Mouse (Mus musculus) adrenal gland, postnatal 4 days (tissue): ENCODE results near the gene Cited4. TPM values are rescaled to one million over a fixed set of nuclear protein-coding genes. Genes with fewer than 3 reads are reported as not detected.

ENCODE experiments used
- DNase-seq, 2 experiments: peaks; one replicate each; pipeline ENCODE4 v3.0.0; 2021 to 2022; ENCODE audit warnings: low spot score in 2 of 2, mixed read lengths in 2 of 2
- total RNA-seq, 2 experiments: library from RNA; stranded (reverse); gene quantifications; 2 replicates each; pipeline ENCODE4 v1.2.3; 2021

Cited4 gene
- total RNA-seq, 2 experiments from 2014 or later: 8.2 to 10.4 TPM

GRCm38 (mm10) chr4:120675640-120676039, 9.3 kb downstream of the Cited4 start:
- no peak for DNase-seq

GRCm38 (mm10) chr4:120680953-120681352, 14.6 kb downstream of the Cited4 start:
- DNase-seq: no peak

GRCm38 (mm10) chr4:120682168-120682567, 15.8 kb downstream of the Cited4 start:
- no peak for DNase-seq

- DNase-seq: no peak
Observed at GRCm38 (mm10) chr4:120683278-120683997, 17.1 kb downstream of the Cited4 start.

GRCm38 (mm10) chr4:120687282-120687681, 20.9 kb downstream of the Cited4 start:
- DNase-seq: no peak

- no peak for DNase-seq
Observed at GRCm38 (mm10) chr4:120689317-120689716, 22.9 kb downstream of the Cited4 start.

GRCm38 (mm10) chr4:120692717-120693116, 26.3 kb downstream of the Cited4 start:
- peak; percentile 37 to 42 for DNase-seq

- no peak for DNase-seq
Observed at GRCm38 (mm10) chr4:120697353-120697752, 31.0 kb downstream of the Cited4 start.

GRCm38 (mm10) chr4:120697799-120698484, 31.6 kb downstream of the Cited4 start:
- DNase-seq: no peak

- no peak for DNase-seq
Observed at GRCm38 (mm10) chr4:120701180-120701579, 34.8 kb downstream of the Cited4 start.

GRCm38 (mm10) chr4:120702056-120702455, 35.7 kb downstream of the Cited4 start:
- DNase-seq: no peak

GRCm38 (mm10) chr4:120702511-120702910, 36.1 kb downstream of the Cited4 start:
- DNase-seq: no peak

GRCm38 (mm10) chr4:120712236-120712635, 45.9 kb downstream of the Cited4 start:
- no peak for DNase-seq

- no peak for DNase-seq
Observed at GRCm38 (mm10) chr4:120713021-120713420, 46.6 kb downstream of the Cited4 start.

- DNase-seq: no peak
Observed at GRCm38 (mm10) chr4:120713856-120714497, 47.6 kb downstream of the Cited4 start.

- DNase-seq: peak in 1 of 2 experiments; percentile 21
Observed at GRCm38 (mm10) chr4:120716141-120716571, 49.8 kb downstream of the Cited4 start.

GRCm38 (mm10) chr4:120716765-120717164, 50.4 kb downstream of the Cited4 start:
- no peak for DNase-seq

Other genes with a start within 250 kb of the Cited4 start
- under 1 TPM; 0.45 to 0.56 TPM for gene Slfnl1, start 134.3 kb upstream of the Cited4 start, total RNA-seq
- 10 to 100 TPM; 30.3 to 34.3 TPM for gene Ctps, start 96.3 kb upstream of the Cited4 start, total RNA-seq
- gene Gm8439, start 77.8 kb upstream of the Cited4 start, total RNA-seq: not detected
- gene Kcnq4, start 82.0 kb downstream of the Cited4 start, total RNA-seq: 1 to 10 TPM; 5.6 to 6.5 TPM
- gene Nfyc, start 165.0 kb downstream of the Cited4 start, total RNA-seq: 10 to 100 TPM; 68.2 to 73.5 TPM
- gene Rims3, start 188.2 kb downstream of the Cited4 start, total RNA-seq: 10 to 100 TPM; 11.8 to 13.9 TPM